Mouse (Mus musculus) kidney, adult 2 months (tissue): ENCODE results near the gene Derl2.

Experiments
- CTCF ChIP-seq: fragments of 200-500 bp; conservative IDR thresholded peaks from 2 replicates; pipeline ENCODE4 v1.5.1; 2011; ENCODE audit warnings: low read depth, mild to moderate bottlenecking, control low read depth, low read length, moderate library complexity, mixed read lengths; ENCODE audit not compliant: insufficient read depth, insufficient read length
- POLR2A ChIP-seq: fragments of 200-500 bp; IDR thresholded peaks from one replicate; pipeline ENCODE4 v1.6.1; 2011; ENCODE audit warnings: low read depth, low read length, control low read depth

DNA sequence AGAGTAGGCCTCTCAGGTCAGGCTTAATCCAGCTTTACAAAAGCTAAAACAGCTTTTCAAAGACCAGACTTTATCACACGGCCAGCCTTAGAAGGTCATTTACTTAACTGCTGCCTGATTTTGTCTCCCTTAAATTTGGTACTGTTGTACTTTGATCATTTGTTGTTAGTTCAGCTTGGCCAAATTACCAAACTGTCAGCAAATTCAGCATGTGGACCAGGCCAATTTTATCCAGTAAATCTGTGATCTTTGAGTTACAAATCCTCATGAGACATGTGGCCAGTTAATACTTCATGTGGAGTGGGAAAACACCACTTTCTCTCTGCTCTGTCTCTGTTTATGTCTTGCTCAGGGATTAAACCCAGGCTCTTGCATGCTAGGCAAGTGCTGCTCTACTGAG, 47.1 kb downstream of the Derl2 start:
- TF ChIP-seq POLR2A (no peak), CTCF (no peak)
